Mouse (Mus musculus): ENCODE data around the gene Slc43a3. TPM values are rescaled to one million over a fixed set of nuclear protein-coding genes. Genes with fewer than 3 reads are reported as not detected.

The Slc43a3 gene
- polyA plus RNA-seq, 1 experiment from 2014 or later, result 35.8 TPM

DNA sequence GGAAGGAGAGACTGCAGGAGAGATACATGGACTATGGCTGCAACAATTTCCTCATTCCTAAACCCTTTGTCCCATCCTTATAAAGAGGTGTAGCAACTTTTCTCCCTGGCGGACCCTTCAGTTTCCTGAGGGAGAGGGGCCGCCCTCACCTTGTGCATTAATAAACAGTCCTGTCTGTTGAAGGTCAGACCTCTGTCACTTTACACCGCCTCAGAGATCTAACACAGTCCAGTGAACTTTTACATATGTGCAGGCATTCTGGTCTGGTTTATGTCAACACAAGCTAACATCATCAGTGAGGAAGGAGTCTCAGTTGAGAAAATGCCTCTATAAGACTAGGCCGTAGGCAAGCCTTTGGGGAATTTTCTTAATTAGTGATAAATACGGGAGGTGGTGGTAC is 22.5 kb upstream of the Slc43a3 start:
- H3K36me3 ChIP-seq, result no peaks in the 10 kb centered on the region
- peak overlapping the region; percentile 42 for H3K27ac ChIP-seq
- 45% methylated on average over 5 of the region's 5 CpGs for WGBS
- H3K4me3 ChIP-seq, result no peak overlapping the region
- no peak overlapping the region for H3K4me2 ChIP-seq
- no peaks in the 10 kb centered on the region for H3K27me3 ChIP-seq
- H3K4me1 ChIP-seq (replicated peaks), result peaks cover 13% of the 10 kb centered on the region
- ATAC-seq (replicated peaks; ENCODE audit: insufficient number of reproducible peaks, insufficient read depth, low FRiP score, low read depth), result no peak
- H3K9me3 ChIP-seq (replicated peaks), result no peaks in the 10 kb centered on the region
- no peak overlapping the region for H3K9ac ChIP-seq

DNA sequence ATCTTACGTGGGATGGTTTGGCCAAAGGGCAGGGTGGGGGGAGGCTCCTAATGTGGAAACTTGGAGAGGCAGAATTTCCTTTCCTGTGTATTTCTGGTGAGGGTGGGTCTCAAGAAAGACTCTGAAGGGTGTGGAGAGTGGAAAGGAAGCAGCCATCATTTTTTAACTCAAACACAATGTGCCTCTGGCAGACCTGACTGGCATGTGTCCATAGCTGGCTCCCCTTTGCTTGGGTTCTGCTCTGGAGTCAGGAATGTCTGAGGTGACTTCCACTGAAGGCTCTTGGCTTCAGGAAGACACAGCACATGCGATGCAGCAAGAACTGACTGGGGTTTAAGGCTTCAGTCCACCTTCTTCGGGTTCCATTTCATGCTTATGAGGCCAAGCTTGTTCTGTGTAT is 21.0 kb upstream of the Slc43a3 start:
- no peak overlapping the region for H3K9ac ChIP-seq
- H3K36me3 ChIP-seq, result no peaks in the 10 kb centered on the region
- H3K27ac ChIP-seq, result no peak overlapping the region
- no peaks in the 10 kb centered on the region for H3K9me3 ChIP-seq (replicated peaks)
- peaks cover 13% of the 10 kb centered on the region for H3K4me1 ChIP-seq (replicated peaks)
- no peak overlapping the region for H3K4me2 ChIP-seq
- no peak for ATAC-seq (replicated peaks; ENCODE audit: insufficient number of reproducible peaks, insufficient read depth, low FRiP score, low read depth)
- no peak overlapping the region for H3K4me3 ChIP-seq
- no peaks in the 10 kb centered on the region for H3K27me3 ChIP-seq
- 72% methylated on average over 3 of the region's 3 CpGs for WGBS

DNA sequence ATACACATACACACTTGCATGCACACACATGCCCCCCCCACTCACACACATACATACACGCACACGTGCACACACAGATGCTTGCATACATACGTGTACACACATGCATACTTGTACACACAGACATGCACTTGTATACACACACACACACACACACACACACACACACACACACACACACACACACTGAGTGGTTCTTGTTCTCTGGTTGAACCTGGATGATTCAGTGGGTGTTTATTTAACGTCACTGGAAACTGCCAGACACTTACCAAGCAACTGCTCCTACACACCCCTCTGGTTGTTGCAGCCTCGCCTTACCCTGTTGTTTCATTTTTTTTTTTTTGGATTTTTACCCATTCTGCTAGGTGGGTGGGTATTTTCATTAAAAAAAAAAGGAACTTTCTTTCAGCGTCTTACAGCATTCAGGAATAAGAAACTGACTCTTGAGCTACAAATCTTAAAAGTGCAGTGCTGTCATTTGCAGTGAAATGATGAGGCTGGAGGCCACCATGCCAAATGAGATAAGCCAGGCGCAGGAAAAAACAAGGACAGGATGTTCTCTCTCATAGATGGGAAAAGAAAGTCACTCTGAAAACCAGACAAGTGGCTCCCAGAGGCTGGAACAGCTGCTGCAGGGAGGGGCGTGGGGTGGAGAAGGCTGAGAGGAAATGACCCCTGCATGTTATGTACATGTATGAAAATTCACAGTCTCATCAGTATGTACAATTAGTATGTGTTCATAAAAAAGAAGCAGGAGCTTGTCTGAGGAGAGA is 19.6 kb upstream of the Slc43a3 start:
- Histone ChIP-seq H3K36me3 (no peaks in the 10 kb centered on the region), H3K4me2 (no peak overlapping the region), H3K4me1 (replicated peaks) (peaks cover 17% of the 10 kb centered on the region), H3K9me3 (replicated peaks) (no peaks in the 10 kb centered on the region), H3K4me3 (no peak overlapping the region), H3K9ac (no peak overlapping the region), H3K27ac (peak overlapping the region; percentile 65), H3K27me3 (no peaks in the 10 kb centered on the region)
- ATAC-seq (replicated peaks; ENCODE audit: insufficient number of reproducible peaks, insufficient read depth, low FRiP score, low read depth), result no peak; the same call in 1 of the 2 replicates
- WGBS, result 55% methylated on average over 8 of the region's 8 CpGs

DNA sequence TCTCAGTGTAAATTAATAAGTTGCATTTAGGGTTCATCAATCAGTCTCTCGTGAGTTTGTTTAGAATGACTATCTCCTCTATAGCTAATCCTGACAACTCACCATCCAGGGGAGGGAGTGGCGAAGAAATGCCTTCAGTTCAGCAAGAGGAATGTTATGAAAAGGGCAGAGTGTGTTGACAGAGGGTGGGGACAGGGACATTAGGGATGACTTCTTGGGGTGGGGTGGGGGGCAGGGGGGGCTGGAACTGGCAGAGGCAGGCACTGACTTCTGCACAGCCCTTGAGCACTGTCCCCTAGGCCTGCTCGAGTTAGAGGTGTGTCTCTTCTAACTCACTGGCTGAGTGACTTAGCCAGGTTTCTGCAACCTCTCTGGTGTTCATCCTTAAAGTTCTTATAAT is 18.2 kb upstream of the Slc43a3 start:
- H3K4me3 ChIP-seq, result no peak overlapping the region
- 44% methylated on average over 3 of the region's 3 CpGs for WGBS
- ATAC-seq (replicated peaks; ENCODE audit: insufficient number of reproducible peaks, insufficient read depth, low FRiP score, low read depth), result no peak
- H3K27me3 ChIP-seq, result no peaks in the 10 kb centered on the region
- no peaks in the 10 kb centered on the region for H3K9me3 ChIP-seq (replicated peaks)
- no peak overlapping the region for H3K9ac ChIP-seq
- H3K27ac ChIP-seq, result no peak overlapping the region
- peaks cover 17% of the 10 kb centered on the region for H3K4me1 ChIP-seq (replicated peaks)
- H3K36me3 ChIP-seq, result no peaks in the 10 kb centered on the region
- H3K4me2 ChIP-seq, result no peak overlapping the region

DNA sequence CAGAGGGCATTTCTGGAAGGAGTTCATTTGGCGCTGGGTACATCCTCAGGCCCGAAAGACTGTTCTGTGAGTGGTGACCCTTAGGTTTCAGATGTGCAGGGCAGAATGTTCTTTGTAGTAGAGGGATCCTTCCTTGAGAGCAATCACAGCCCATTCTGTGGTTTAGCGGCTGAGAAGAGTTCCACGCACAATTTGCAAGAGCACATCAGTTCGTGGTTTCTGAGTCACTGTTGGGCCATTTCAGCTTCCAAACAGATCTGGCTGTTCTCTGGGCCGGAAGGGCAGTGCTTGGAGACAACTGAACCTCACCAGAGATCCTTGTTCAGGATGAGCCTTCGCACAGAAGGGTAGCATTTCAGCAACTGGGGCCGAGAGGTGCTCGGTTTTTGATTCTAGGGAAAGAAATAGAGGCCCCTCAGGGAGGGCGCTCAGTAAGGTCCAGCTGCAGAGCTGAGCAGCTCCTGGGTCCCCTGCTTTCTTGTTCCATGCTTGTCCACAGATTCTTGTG is 16.7 kb upstream of the Slc43a3 start:
- 88% methylated on average over 10 of the region's 10 CpGs for WGBS
- Histone ChIP-seq H3K4me3 (no peak overlapping the region), H3K9ac (no peak overlapping the region), H3K4me2 (no peak overlapping the region), H3K36me3 (no peaks in the 10 kb centered on the region), H3K27ac (no peak overlapping the region), H3K9me3 (replicated peaks) (no peaks in the 10 kb centered on the region), H3K27me3 (no peaks in the 10 kb centered on the region), H3K4me1 (replicated peaks) (peaks cover 12% of the 10 kb centered on the region)
- no peak for ATAC-seq (replicated peaks; ENCODE audit: insufficient number of reproducible peaks, insufficient read depth, low FRiP score, low read depth)

DNA sequence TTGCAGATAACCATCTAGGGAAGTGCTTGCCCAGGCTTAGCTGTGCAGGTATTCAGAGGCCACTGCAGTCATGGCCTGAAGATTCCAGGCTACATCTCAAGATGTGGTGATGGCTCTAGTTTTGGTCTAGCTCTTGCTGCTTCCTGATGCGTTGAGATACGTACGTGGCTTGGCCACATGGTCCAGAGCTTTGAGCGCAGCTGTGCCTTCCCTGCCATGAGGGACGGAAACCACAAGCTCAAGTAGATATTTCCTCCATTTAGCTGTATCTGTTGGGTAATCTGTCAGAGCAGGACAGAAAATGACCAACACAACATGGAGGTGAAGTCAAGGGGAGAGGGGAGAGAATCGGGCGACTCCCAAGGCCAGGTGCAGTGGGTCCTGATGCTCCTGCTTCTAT is 6.2 kb upstream of the Slc43a3 start:
- ATAC-seq (replicated peaks; ENCODE audit: insufficient number of reproducible peaks, insufficient read depth, low FRiP score, low read depth), result no peak
- H3K36me3 ChIP-seq, result no peaks in the 10 kb centered on the region
- no peaks in the 10 kb centered on the region for H3K9me3 ChIP-seq (replicated peaks)
- no peaks in the 10 kb centered on the region for H3K27me3 ChIP-seq
- no peak overlapping the region for H3K27ac ChIP-seq
- no peak overlapping the region for H3K9ac ChIP-seq
- H3K4me2 ChIP-seq, result no peak overlapping the region
- 92% methylated on average over 7 of the region's 7 CpGs for WGBS
- H3K4me3 ChIP-seq, result no peak overlapping the region
- H3K4me1 ChIP-seq (replicated peaks), result no peaks in the 10 kb centered on the region

DNA sequence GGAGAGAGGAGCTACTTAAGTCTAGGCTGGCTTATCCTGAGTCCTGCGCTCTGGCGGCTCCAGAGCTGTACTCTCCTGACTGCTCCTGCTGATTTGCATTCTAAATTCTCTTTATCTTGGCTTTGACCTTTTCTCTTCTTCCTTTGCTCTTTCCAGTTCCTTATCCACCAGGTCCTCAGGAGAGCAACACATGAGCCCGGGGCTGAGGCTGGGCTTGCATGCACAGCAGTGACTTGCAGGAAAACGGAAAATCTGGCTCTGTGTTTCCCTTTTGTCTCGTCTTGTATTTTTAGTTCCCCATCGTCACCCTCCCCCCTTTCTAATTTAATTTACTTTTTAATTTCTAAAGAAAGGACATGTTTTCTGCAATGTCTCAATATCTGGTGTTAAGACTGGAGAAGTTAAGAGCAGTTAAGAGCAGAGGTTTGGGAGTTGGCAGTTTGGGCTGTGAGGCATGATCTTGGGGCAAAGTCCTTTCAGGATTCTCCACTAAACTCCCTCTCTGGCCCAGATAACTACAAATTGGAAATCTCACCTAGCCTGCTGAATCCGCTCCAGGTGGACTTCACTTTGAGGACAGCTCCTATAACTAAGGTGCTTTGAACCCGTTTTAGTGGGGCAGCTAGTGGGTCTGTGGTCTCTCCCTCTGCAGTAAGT is 2.3 kb upstream of the Slc43a3 start:
- 59% methylated on average over 8 of the region's 8 CpGs for WGBS
- H3K9ac ChIP-seq, result no peak overlapping the region
- no peak overlapping the region for H3K4me2 ChIP-seq
- peaks cover 18% of the 10 kb centered on the region for H3K4me1 ChIP-seq (replicated peaks)
- 0 out of 2 replicates have a peak overlapping the region, but pooled peaks have one; percentile 20 for H3K27ac ChIP-seq
- H3K27me3 ChIP-seq, result no peaks in the 10 kb centered on the region
- H3K4me3 ChIP-seq, result no peak overlapping the region
- H3K9me3 ChIP-seq (replicated peaks), result no peaks in the 10 kb centered on the region
- no peaks in the 10 kb centered on the region for H3K36me3 ChIP-seq
- 0 out of 2 replicates have a peak, but pooled peaks have one; percentile 9 for ATAC-seq (replicated peaks; ENCODE audit: insufficient number of reproducible peaks, insufficient read depth, low FRiP score, low read depth)

DNA sequence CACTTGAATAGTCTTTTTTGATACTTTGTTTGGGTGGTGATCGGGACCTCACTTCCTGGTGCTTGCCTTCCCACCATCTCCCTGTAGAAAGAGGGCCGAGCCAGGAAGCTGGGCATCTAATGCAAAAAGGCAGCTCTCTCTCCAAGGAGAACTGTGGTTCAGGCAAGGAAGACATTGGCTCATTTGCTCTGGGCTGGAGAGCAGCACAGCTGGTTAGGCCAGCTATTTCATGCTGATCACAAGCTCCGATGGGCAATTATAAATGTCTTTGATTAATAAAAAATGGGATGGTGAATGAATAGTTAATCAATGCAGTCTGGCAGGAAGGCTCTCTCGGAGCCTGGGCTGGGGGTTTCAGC is 1.8 kb upstream of the Slc43a3 start:
- Histone ChIP-seq H3K4me3 (no peak overlapping the region), H3K9me3 (replicated peaks) (no peaks in the 10 kb centered on the region), H3K4me1 (replicated peaks) (peaks cover 18% of the 10 kb centered on the region), H3K27ac (no peak overlapping the region), H3K36me3 (no peaks in the 10 kb centered on the region), H3K27me3 (no peaks in the 10 kb centered on the region), H3K4me2 (no peak overlapping the region), H3K9ac (no peak overlapping the region)
- WGBS, result 71% methylated on average over 4 of the region's 4 CpGs
- no peak for ATAC-seq (replicated peaks; ENCODE audit: insufficient number of reproducible peaks, insufficient read depth, low FRiP score, low read depth)

DNA sequence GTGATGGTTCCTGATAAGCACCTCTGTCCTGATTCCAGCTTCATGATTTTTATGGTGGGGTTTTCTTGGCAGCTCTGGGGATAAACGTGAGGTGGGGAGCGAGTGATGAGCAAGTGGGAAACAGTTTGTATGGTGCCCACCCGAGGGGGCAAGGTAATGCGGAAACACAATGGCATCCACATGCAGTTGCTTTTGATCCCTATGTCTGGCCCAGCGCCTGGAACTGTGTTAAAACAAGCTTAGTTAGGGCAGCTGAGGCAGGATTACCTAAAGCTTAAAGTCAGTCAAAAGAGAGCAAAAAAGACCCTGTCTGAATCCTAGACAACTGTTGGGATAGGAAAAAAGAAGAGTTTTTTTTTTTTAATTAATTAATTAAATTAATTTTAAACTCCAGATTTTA is 1.3 kb upstream of the Slc43a3 start:
- H3K36me3 ChIP-seq, result no peaks in the 10 kb centered on the region
- H3K9me3 ChIP-seq (replicated peaks), result no peaks in the 10 kb centered on the region
- ATAC-seq (replicated peaks; ENCODE audit: insufficient number of reproducible peaks, insufficient read depth, low FRiP score, low read depth), result no peak
- H3K4me1 ChIP-seq (replicated peaks), result peaks cover 18% of the 10 kb centered on the region
- H3K4me2 ChIP-seq, result no peak overlapping the region
- no peak overlapping the region for H3K27ac ChIP-seq
- H3K9ac ChIP-seq, result no peak overlapping the region
- H3K27me3 ChIP-seq, result no peaks in the 10 kb centered on the region
- WGBS, result 79% methylated on average over 5 of the region's 5 CpGs
- no peak overlapping the region for H3K4me3 ChIP-seq

DNA sequence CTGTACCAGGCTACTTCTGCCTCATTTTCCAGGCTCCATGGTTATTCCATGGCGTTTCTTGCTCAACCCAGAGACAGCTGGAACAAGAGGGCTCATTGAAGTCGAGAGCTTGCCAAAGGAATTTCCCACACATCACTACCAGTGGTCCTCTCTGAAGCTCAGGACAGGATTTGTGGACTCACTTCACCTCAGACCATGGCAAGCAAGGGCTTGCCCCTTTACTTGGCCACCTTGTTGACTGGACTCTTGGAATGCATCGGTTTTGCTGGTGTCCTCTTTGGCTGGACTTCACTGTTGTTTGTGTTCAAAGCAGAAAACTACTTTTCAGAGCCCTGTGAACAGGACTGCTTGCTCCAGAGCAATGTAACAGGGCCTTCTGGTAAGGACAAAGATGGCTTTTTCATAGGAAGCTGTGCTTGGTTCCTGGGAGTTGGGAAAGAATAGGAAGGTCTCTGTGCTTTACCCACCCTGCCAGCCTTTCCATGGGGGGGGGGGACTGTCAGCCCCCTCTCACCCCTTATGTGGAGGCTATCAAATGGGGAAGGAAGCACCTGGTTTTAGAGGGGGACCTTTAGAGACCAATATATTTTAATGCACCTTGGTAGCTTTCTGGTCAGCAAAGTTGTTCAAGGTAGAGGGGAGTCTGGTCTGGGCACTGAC is 1.2 kb downstream of the Slc43a3 start:
- Histone ChIP-seq H3K4me3 (peak overlapping the region; percentile 60), H3K27me3 (no peaks in the 10 kb centered on the region), H3K4me2 (peak overlapping the region; percentile 73), H3K4me1 (replicated peaks) (peaks cover 18% of the 10 kb centered on the region), H3K27ac (peak overlapping the region; percentile 83), H3K36me3 (no peaks in the 10 kb centered on the region), H3K9ac (peak overlapping the region; percentile 70; the same call in 1 of the 2 replicates), H3K9me3 (replicated peaks) (no peaks in the 10 kb centered on the region)
- ATAC-seq (replicated peaks; ENCODE audit: insufficient number of reproducible peaks, insufficient read depth, low FRiP score, low read depth), result no peak
- WGBS, result 37% methylated on average over 3 of the region's 3 CpGs

DNA sequence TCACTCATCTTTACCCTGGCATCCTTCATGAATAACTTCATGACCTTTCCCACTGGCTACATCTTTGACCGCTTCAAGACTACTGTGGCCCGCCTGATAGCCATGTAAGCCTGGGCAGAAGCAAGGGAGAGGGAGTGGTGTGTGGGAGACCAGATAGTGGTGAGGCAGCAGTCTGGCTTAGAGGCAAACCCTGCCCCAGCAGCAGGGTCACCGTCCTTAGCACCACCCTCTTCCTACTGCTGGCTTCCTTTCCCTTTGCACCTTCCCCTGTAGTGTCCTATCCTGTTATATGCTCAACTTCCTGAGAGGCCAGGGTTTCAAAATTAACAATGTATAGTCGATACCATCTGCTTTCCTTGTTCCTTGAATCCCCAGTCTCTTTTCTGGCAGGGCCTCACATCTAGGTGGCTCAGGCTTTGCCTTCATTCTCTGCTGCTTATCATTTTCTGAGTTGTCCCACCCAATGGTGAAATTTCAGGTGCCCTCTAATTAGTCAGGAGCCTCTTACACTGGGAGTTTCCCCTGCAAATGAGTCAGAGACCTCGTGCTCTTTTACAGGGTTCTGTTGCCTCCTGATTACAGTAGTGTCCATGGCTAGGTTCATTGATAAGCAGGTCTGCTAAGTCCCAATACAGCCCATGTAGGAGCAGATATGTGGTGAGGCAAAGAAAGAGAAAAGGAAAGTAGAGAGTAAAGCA is 2.0 kb downstream of the Slc43a3 start:
- no peaks in the 10 kb centered on the region for H3K36me3 ChIP-seq
- no peaks in the 10 kb centered on the region for H3K27me3 ChIP-seq
- H3K4me2 ChIP-seq, result peak overlapping the region; percentile 73
- H3K4me3 ChIP-seq, result peak overlapping the region; percentile 60
- H3K27ac ChIP-seq, result peak overlapping the region; percentile 83
- no peak for ATAC-seq (replicated peaks; ENCODE audit: insufficient number of reproducible peaks, insufficient read depth, low FRiP score, low read depth)
- peak overlapping the region; percentile 70; the same call in 1 of the 2 replicates for H3K9ac ChIP-seq
- H3K9me3 ChIP-seq (replicated peaks), result no peaks in the 10 kb centered on the region
- H3K4me1 ChIP-seq (replicated peaks), result peaks cover 18% of the 10 kb centered on the region
- WGBS, result 43% methylated on average over 5 of the region's 5 CpGs

Data from heart, embryonic 15.5 days (tissue).